Mouse (Mus musculus) neural tube, embryonic 14.5 days (tissue): Measurements from ENCODE around the gene Syne3. TPM values are rescaled to one million over a fixed set of nuclear protein-coding genes. Genes with fewer than 3 reads are reported as not detected.

Source experiments
- ATAC-seq: fragments of 200-750 bp; cut with Nextera tagmentation; 2 replicates; pipeline ENCODE4 v1.8.0; 2017; ENCODE audit warnings: low read depth, mild to moderate bottlenecking, moderate TSS enrichment, moderate library complexity
- H3K27ac ChIP-seq: fragments of 300-500 bp; sonication (generic); 2 replicates; pipeline ENCODE4 v1.5.1; 2014; ENCODE audit warnings: low read depth, mild to moderate bottlenecking, control low read depth, low read length, moderate library complexity, mixed read lengths
- H3K27me3 ChIP-seq: fragments of 300-500 bp; sonication (generic); 2 replicates; pipeline ENCODE4 v1.6.1; 2014; ENCODE audit warnings: low read length; ENCODE audit not compliant: control insufficient read depth, insufficient read depth
- H3K36me3 ChIP-seq: fragments of 300-500 bp; sonication (generic); 2 replicates; pipeline ENCODE4 v1.6.1; 2014; ENCODE audit warnings: low read length, mixed read lengths; ENCODE audit not compliant: control insufficient read depth, insufficient read depth
- H3K4me1 ChIP-seq: fragments of 300-500 bp; sonication (generic); 2 replicates; pipeline ENCODE4 v1.6.1; 2014; ENCODE audit warnings: low read length; ENCODE audit not compliant: control insufficient read depth, insufficient read depth
- H3K4me2 ChIP-seq: fragments of 300-500 bp; sonication (generic); 2 replicates; pipeline ENCODE4 v1.6.1; 2014; ENCODE audit warnings: mild to moderate bottlenecking, low read depth, low read length, control low read depth
- H3K4me3 ChIP-seq: fragments of 300-500 bp; sonication (generic); 2 replicates; pipeline ENCODE4 v1.5.1; 2014; ENCODE audit warnings: low read depth, low read length, control low read depth, mixed read lengths
- H3K9ac ChIP-seq: fragments of 300-500 bp; sonication (generic); replicated peaks from 2 replicates; pipeline ENCODE4 v1.6.1; 2014; ENCODE audit warnings: low read depth, mild to moderate bottlenecking, control low read depth, low read length, mixed read lengths
- H3K9me3 ChIP-seq: fragments of 300-500 bp; sonication (generic); 2 replicates; pipeline ENCODE4 v1.6.1; 2016; ENCODE audit warnings: low read length; ENCODE audit not compliant: control insufficient read depth
- WGBS: fragments of 180-500 bp; shearing (Covaris S2); extraction: QIAGEN DNeasy Blood & Tissue Kit; methylation state at CpG from one replicate; pipeline ENCODE4 v1.1.7; 2014; 5-methylcytosine and 5-hydroxymethylcytosine counted together
- polyA plus RNA-seq: library from polyadenylated mRNA; unstranded; fragments of >200 nt; fragmentation: Nextera tagmentation; extraction: Ambion mirVana; gene quantifications from 2 replicates; pipeline ENCODE4 v1.2.1, GENCODE M21; 2014

Gene Syne3
- polyA plus RNA-seq, 1 experiment from 2014 or later = 0.23 TPM

DNA sequence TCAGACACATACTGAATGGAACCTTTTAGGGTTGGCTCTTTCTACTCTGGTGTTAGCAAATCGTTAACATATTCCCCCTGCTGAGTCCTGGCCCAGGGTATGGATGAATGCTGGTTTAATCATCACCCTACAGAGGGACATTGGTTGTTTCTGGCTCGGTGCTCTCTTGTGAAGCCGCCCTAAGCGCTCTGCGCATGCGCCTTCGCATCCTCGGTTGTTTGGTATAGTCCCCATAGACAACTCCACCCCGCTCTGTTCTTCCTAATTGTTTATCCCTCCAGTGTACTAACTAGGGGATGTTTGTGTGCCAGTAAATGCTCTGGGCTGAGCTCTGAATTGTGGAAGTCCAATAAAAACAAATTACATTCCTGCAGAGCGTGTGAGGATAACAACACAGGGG lies 7.0 kb upstream of the Syne3 start:
- Histone ChIP-seq H3K27me3 (no peaks in the 10 kb centered on the region), H3K4me3 (no peak overlapping the region), H3K9ac (no peak overlapping the region), H3K9me3 (no peaks in the 10 kb centered on the region), H3K4me1 (no peaks in the 10 kb centered on the region), H3K27ac (peak overlapping the region; percentile 60), H3K36me3 (no peaks in the 10 kb centered on the region), H3K4me2 (no peak overlapping the region)
- WGBS = 42% methylated on average over 10 of the region's 10 CpGs
- peak; percentile 76 for ATAC-seq

DNA sequence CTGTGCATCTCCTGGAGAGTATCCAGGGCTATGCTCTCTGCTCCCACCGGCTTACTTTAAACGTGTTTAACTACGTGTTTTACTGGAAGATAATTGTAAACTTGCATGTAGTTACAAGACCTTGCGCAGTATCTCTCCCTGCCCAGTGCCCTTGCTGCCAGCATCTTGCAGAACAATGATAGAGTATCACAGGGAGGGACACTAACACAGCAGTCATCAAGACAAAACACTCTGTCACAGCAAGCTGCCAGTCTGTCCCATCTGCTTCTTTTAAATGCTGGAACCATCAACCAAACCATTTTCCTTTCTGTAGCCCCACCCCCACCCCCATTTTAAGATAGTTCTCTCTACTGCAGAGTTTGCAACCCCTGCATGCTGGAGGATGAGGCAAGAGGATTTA lies 6.6 kb upstream of the Syne3 start:
- Histone ChIP-seq H3K4me3 (no peak overlapping the region), H3K36me3 (no peaks in the 10 kb centered on the region), H3K9me3 (no peaks in the 10 kb centered on the region), H3K27me3 (no peaks in the 10 kb centered on the region), H3K9ac (no peak overlapping the region), H3K4me2 (no peak overlapping the region), H3K4me1 (no peaks in the 10 kb centered on the region), H3K27ac (peak overlapping the region; percentile 60)
- WGBS = 63% methylated on average over 4 of the region's 4 CpGs
- peak; percentile 47; the same call in 1 of the 2 replicates for ATAC-seq

DNA sequence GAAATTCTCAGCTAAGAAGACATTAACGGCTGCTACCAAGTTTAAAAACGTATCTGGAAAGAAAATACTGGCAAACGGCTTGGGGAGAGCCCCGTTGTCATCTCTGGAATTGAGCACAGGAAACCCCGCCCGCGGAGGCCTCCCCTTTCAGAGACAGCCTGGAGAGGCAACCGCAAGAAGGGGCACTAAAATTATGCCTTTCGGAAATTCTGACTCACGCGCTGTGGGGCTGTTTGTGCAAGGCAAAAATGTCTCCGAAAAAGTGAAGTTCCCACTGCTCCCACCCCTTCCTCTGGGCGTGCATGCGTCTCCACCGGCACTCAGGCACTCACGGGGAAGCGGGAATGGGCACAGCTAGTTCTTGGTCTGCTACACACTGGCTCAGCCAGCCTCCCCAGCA lies 3.5 kb upstream of the Syne3 start:
- peaks cover 4% of the 10 kb centered on the region; the same call in 1 of the 2 replicates for H3K4me1 ChIP-seq
- no peaks in the 10 kb centered on the region for H3K9me3 ChIP-seq
- 46% methylated on average over 17 of the region's 17 CpGs for WGBS
- H3K36me3 ChIP-seq = no peaks in the 10 kb centered on the region
- H3K4me3 ChIP-seq = no peak overlapping the region
- no peak for ATAC-seq
- no peak overlapping the region for H3K27ac ChIP-seq
- no peak overlapping the region for H3K4me2 ChIP-seq
- H3K27me3 ChIP-seq = peaks cover 13% of the 10 kb centered on the region
- H3K9ac ChIP-seq = no peak overlapping the region

DNA sequence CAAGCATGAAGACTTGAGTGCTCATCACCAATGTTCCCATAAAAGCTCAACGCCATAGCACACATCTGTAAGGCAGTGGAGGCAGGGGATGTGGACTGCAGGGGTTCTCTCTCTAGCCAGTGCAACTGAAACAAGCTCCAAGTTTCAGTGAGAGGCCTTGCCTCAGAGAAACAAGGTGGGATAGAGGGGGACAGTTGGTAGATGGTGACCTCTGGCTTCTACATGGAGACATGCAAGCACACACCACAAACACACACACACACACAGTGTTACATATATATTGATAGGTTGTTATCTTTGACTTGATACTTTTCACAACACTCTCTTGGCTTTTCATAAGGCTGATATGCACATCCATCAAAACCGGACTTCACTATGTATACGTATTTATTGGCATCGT lies 2.7 kb upstream of the Syne3 start:
- Histone ChIP-seq H3K9me3 (no peaks in the 10 kb centered on the region), H3K9ac (no peak overlapping the region), H3K4me1 (peaks cover 4% of the 10 kb centered on the region; the same call in 1 of the 2 replicates), H3K27me3 (peaks cover 18% of the 10 kb centered on the region), H3K4me3 (no peak overlapping the region), H3K4me2 (no peak overlapping the region), H3K36me3 (no peaks in the 10 kb centered on the region), H3K27ac (no peak overlapping the region)
- ATAC-seq = no peak
- WGBS = 91% methylated on average over 4 of the region's 4 CpGs

DNA sequence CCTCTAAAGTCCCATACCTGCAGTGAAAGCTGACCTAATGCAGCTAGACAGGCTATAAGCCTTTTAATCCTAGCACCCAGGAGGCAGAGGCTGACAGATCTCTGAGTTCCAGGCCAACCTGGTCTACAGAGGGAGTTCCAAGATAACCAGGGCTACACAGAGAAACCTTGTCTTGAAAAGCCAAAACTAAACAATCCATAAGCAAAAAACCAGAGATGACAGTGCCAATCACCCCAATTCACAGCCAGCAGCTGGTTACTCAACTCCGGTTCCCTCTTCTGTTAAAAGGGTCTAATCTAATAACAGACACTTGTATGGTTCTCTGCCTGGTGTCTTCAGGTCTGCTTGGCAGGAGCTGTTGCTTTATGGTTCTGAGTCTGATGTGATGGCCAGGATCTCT lies 2.0 kb upstream of the Syne3 start:
- H3K4me1 ChIP-seq = peaks cover 4% of the 10 kb centered on the region; the same call in 1 of the 2 replicates
- 97% methylated on average over 1 of the region's 1 CpGs for WGBS
- no peak for ATAC-seq
- H3K4me3 ChIP-seq = no peak overlapping the region
- no peak overlapping the region for H3K9ac ChIP-seq
- H3K4me2 ChIP-seq = no peak overlapping the region
- H3K36me3 ChIP-seq = no peaks in the 10 kb centered on the region
- no peaks in the 10 kb centered on the region for H3K9me3 ChIP-seq
- H3K27me3 ChIP-seq = peaks cover 22% of the 10 kb centered on the region
- H3K27ac ChIP-seq = no peak overlapping the region

DNA sequence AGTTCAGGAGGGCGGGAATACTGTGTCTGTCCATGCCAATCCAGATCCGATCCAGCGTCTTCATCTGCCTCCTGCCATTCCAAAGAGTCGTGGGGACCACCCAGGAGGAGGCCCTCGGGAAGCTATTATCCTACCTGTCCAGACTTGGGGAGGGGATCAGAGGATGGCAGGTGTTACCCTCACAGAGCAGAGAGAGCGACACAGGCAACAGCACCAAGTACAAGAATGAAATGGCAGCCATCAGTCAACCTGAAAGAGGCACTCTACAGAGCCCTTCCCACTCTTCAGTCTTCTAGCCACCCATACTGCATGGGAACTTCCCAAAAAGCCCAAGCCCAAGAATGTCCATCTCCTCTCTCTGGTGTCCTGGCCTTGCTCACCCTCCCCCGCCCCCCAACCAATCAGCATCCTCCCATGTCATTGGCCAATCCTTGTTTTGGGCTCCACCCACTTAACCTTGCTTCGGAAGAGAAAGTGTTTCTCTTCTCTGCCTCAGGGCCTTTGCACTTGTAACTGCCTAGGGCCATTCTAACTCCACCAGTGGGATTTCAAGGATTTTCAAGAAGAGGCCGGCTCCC lies 693 bp upstream of the Syne3 start:
- H3K9me3 ChIP-seq = no peaks in the 10 kb centered on the region
- H3K27me3 ChIP-seq = peaks cover 22% of the 10 kb centered on the region
- no peaks in the 10 kb centered on the region for H3K36me3 ChIP-seq
- no peak overlapping the region for H3K27ac ChIP-seq
- peak overlapping the region; percentile 48 for H3K4me3 ChIP-seq
- H3K4me2 ChIP-seq = peak overlapping the region; percentile 97
- 14% methylated on average over 9 of the region's 9 CpGs for WGBS
- H3K9ac ChIP-seq = no peak overlapping the region
- no peak for ATAC-seq
- peaks cover 4% of the 10 kb centered on the region; the same call in 1 of the 2 replicates for H3K4me1 ChIP-seq

DNA sequence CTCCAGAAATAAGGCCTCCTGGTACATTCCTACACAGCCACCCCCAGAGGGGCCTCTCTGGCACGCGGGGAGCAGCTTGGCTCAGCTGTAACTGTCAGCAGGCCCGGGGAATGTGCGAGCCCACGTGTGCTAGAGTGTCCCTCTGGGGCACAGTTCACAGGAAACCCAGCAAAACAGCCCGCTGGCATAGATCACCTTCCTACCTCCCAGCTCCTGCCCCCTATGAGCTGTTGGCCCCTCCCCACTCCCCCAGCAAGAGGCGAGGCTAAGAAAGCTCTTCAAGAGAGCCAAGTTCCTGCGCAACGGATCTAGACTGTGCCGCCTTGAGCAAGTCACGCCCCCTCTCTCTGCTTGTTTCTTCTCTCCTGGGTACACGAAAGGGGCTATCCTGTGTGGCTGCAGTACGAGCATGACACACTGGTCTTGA lies 844 bp downstream of the Syne3 start:
- H3K9ac ChIP-seq = no peak overlapping the region; the same call in 1 of the 2 replicates
- H3K27me3 ChIP-seq = peaks cover 22% of the 10 kb centered on the region
- H3K4me2 ChIP-seq = peak overlapping the region; percentile 97
- 1% methylated on average over 13 of the region's 13 CpGs for WGBS
- no peaks in the 10 kb centered on the region for H3K36me3 ChIP-seq
- no peak overlapping the region for H3K27ac ChIP-seq
- peaks cover 4% of the 10 kb centered on the region; the same call in 1 of the 2 replicates for H3K4me1 ChIP-seq
- ATAC-seq = peak; percentile 50
- no peaks in the 10 kb centered on the region for H3K9me3 ChIP-seq
- no peak overlapping the region for H3K4me3 ChIP-seq

DNA sequence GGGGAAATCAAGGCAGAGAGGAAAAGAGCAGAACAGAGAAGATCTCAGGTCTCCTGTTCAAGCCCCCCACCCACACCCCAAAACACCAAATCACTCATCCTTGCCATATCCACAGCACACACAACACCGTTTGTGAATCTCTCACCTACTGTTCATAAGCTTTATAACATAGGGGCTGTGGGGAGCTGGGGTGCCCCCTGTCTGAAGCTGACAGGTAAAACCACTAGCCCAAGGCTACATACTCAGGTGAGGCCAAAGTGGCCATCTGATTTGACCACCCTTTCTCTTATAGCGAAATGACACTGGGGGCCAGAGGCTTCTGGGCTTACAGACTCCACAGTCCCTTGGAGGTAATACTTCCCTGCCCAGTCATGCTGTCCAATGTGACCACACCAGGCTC lies 1.5 kb downstream of the Syne3 start:
- WGBS = 60% methylated on average over 2 of the region's 2 CpGs
- Histone ChIP-seq H3K9me3 (no peaks in the 10 kb centered on the region), H3K4me3 (no peak overlapping the region), H3K9ac (no peak overlapping the region), H3K27ac (no peak overlapping the region), H3K27me3 (peaks cover 22% of the 10 kb centered on the region), H3K36me3 (no peaks in the 10 kb centered on the region), H3K4me2 (no peak overlapping the region), H3K4me1 (peaks cover 4% of the 10 kb centered on the region; the same call in 1 of the 2 replicates)
- ATAC-seq = no peak

DNA sequence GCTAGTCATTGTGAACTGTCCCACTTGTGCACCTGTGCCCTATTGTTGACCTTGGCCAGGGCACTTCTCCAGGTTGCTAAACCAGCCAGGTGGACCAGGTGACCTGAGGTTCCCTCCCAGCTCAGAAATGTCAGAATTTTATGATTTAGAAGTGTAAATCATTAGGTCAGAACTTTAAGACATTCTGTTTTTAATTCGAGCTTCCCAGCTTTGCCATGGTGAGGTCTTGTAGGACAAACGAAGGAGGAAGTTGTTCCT lies 4.0 kb downstream of the Syne3 start:
- 65% methylated on average over 2 of the region's 2 CpGs for WGBS
- H3K9me3 ChIP-seq = no peaks in the 10 kb centered on the region
- H3K27me3 ChIP-seq = peaks cover 22% of the 10 kb centered on the region
- H3K4me1 ChIP-seq = peaks cover 4% of the 10 kb centered on the region; the same call in 1 of the 2 replicates
- H3K4me3 ChIP-seq = no peak overlapping the region
- ATAC-seq = no peak
- H3K27ac ChIP-seq = no peak overlapping the region
- H3K36me3 ChIP-seq = no peaks in the 10 kb centered on the region
- H3K9ac ChIP-seq = no peak overlapping the region
- no peak overlapping the region for H3K4me2 ChIP-seq
